Mouse (Mus musculus) E14TG2a.4 (cell line): ENCODE results near the gene Dclk1.

Experiments
- CTCF ChIP-seq: conservative IDR thresholded peaks from 2 replicates; pipeline ENCODE4 v1.5.1; 2014; ENCODE audit warnings: low read length
- NANOG ChIP-seq: IDR thresholded peaks from 2 replicates; pipeline ENCODE4 v1.6.1; 2014; ENCODE audit warnings: borderline replicate concordance, low read length, mixed read lengths
- POU5F1 ChIP-seq: IDR thresholded peaks from 2 replicates; pipeline ENCODE4 v1.6.1; 2014; ENCODE audit warnings: low read length, borderline replicate concordance

- TF ChIP-seq CTCF (no peak), NANOG (no peak), POU5F1 (no peak)
These were observed 241.2 kb downstream of the Dclk1 start for GRCm38 (mm10) chr3:55483328-55483727.
